Mouse (Mus musculus) limb, embryonic 15.5 days (tissue): ENCODE results near the gene Susd1. TPM values are rescaled to one million over a fixed set of nuclear protein-coding genes. Genes with fewer than 3 reads are reported as not detected.

Source experiments
- ATAC-seq: fragments of 200-750 bp; cut with Nextera tagmentation; 2 replicates; pipeline ENCODE4 v1.8.0; 2017; ENCODE audit warnings: low read depth, moderate TSS enrichment; ENCODE audit not compliant: insufficient number of reproducible peaks, low FRiP score, low TSS enrichment
- H3K27ac ChIP-seq: fragments of 300-500 bp; sonication (generic); 2 replicates; pipeline ENCODE4 v1.5.1; 2015; ENCODE audit warnings: moderate library complexity, mild to moderate bottlenecking, inconsistent platforms
- H3K27me3 ChIP-seq: fragments of 300-500 bp; sonication (generic); 2 replicates; pipeline ENCODE4 v1.6.1; 2015; ENCODE audit warnings: inconsistent platforms
- H3K36me3 ChIP-seq: fragments of 300-500 bp; sonication (generic); 2 replicates; pipeline ENCODE4 v1.6.1; 2015; ENCODE audit warnings: inconsistent platforms
- H3K4me1 ChIP-seq: fragments of 300-500 bp; sonication (generic); 2 replicates; pipeline ENCODE4 v1.6.1; 2015; ENCODE audit warnings: inconsistent platforms
- H3K4me2 ChIP-seq: fragments of 300-500 bp; sonication (generic); 2 replicates; pipeline ENCODE4 v1.6.1; 2015; ENCODE audit warnings: mild to moderate bottlenecking, inconsistent platforms
- H3K4me3 ChIP-seq: fragments of 300-500 bp; sonication (generic); 2 replicates; pipeline ENCODE4 v1.5.1; 2015; ENCODE audit warnings: mild to moderate bottlenecking, inconsistent platforms
- H3K9ac ChIP-seq: fragments of 300-500 bp; sonication (generic); 2 replicates; pipeline ENCODE4 v1.6.1; 2015; ENCODE audit warnings: inconsistent platforms
- H3K9me3 ChIP-seq: fragments of 300-500 bp; sonication (generic); 2 replicates; pipeline ENCODE4 v1.6.1; 2016; ENCODE audit warnings: inconsistent platforms
- WGBS: fragments of 180-500 bp; shearing (Covaris S2); methylation state at CpG from one replicate; pipeline ENCODE4 v1.1.7; 2015; 5-methylcytosine and 5-hydroxymethylcytosine counted together
- polyA plus RNA-seq: library from polyadenylated mRNA; unstranded; fragments of >200 nt; fragmentation: Nextera tagmentation; extraction: Ambion mirVana; gene quantifications from 2 replicates; pipeline ENCODE4 v1.2.1, GENCODE M21; 2015

Gene Susd1
- polyA plus RNA-seq, 1 experiment from 2014 or later = 3.9 TPM

- WGBS = 43% methylated on average over 8 of the region's 8 CpGs
- no peak overlapping the region for H3K4me2 ChIP-seq
- no peak overlapping the region for H3K4me3 ChIP-seq
- no peaks in the 10 kb centered on the region for H3K27me3 ChIP-seq
- no peak overlapping the region for H3K9ac ChIP-seq
- ATAC-seq = no peak
- H3K36me3 ChIP-seq = no peaks in the 10 kb centered on the region
- H3K4me1 ChIP-seq = no peaks in the 10 kb centered on the region
- H3K9me3 ChIP-seq = no peaks in the 10 kb centered on the region
- H3K27ac ChIP-seq = no peak overlapping the region
Measured at GRCm38 (mm10) chr4:59452503-59452933, 14.1 kb upstream of the Susd1 start.

DNA sequence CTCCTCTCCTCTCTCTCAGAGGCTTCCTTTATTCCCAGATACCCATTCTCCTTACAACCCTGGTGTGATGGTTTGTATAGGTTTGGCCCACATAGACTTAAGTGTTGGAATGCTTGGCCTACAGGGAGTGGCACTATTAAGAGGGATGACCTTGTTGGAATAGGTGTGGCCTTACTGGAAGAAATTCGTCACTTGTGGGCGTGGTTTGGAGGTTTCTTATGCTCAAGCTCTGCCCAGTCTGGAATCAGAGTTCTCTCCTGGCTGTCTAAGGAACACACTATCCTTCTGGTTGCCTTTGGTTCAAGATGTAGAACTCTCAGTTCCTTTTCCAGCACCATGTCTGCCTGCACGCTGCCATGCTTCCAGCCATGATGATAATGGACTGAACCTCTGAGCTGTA, 12.5 kb upstream of the Susd1 start:
- no peaks in the 10 kb centered on the region for H3K36me3 ChIP-seq
- H3K4me1 ChIP-seq = no peaks in the 10 kb centered on the region
- no peak for ATAC-seq
- H3K27me3 ChIP-seq = no peaks in the 10 kb centered on the region
- no peaks in the 10 kb centered on the region for H3K9me3 ChIP-seq
- WGBS = 88% methylated on average over 3 of the region's 3 CpGs
- H3K27ac ChIP-seq = no peak overlapping the region
- no peak overlapping the region for H3K4me3 ChIP-seq
- H3K9ac ChIP-seq = no peak overlapping the region
- no peak overlapping the region for H3K4me2 ChIP-seq

DNA sequence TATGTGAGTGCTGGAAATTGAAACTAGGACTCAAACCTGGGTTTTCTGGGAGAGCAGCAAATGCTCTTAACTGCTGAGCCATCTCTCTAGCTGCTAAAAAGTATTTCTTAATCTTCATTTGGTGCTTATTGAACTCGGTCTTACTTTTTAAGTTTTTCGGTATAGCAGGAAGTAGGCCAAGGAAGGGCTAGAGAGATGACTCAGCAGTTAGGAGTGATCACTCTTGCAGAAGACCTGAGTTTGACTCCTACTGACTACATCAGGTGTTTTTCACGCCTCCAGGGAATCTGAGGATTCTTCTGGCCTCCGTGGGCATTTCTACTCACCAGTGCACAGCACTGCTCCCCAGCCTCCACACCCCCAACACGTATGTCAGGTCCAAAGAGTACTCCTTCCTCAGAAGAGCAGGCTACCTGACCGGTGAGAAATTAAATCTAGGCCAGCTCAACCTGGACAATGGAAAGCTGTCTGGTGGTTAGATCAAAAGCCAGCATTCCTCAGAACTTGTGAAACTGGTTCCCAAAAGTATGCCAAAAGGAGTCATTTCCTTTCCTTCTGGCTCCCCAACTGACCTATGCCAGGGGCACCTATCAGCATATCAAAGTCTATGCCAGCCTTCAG, 11.9 kb upstream of the Susd1 start:
- no peak for ATAC-seq

DNA sequence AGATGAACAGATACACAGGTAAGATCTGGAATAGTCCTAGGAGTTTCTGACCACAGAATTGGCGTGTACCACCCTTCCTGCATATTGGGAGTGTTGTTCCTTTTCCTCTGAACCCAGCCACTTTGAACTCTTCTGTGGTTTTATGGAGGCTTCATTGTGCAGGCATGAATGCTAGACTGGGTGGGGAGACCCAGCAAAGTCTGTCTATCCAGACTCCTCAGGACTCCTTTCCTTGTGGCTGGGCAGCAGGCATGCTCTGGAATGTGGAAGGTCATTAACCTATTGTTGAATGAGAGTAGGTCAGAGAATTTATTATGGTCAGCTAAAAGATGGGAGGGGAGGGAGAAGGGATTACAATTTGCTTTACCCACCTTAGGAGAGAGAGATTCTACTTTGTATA, 8.9 kb upstream of the Susd1 start:
- WGBS = 86% methylated on average over 1 of the region's 1 CpGs
- H3K4me3 ChIP-seq = no peak overlapping the region

More for the DNA sequence above, 11.9 kb upstream of the Susd1 start:
- Histone ChIP-seq H3K9me3 (no peaks in the 10 kb centered on the region), H3K27me3 (no peaks in the 10 kb centered on the region), H3K27ac (no peak overlapping the region), H3K4me1 (no peaks in the 10 kb centered on the region), H3K36me3 (no peaks in the 10 kb centered on the region), H3K4me3 (no peak overlapping the region), H3K9ac (no peak overlapping the region), H3K4me2 (no peak overlapping the region)
- 76% methylated on average over 6 of the region's 6 CpGs for WGBS

GRCm38 (mm10) chr4:59445516-59445915, 7.1 kb upstream of the Susd1 start:
- no peaks in the 10 kb centered on the region for H3K36me3 ChIP-seq
- WGBS = 65% methylated on average over 6 of the region's 6 CpGs
- H3K4me1 ChIP-seq = no peaks in the 10 kb centered on the region
- no peaks in the 10 kb centered on the region for H3K27me3 ChIP-seq
- no peak overlapping the region for H3K4me3 ChIP-seq
- no peak overlapping the region for H3K4me2 ChIP-seq
- no peak for ATAC-seq
- no peak overlapping the region for H3K27ac ChIP-seq
- H3K9ac ChIP-seq = no peak overlapping the region
- no peaks in the 10 kb centered on the region for H3K9me3 ChIP-seq

More for the DNA sequence above, 8.9 kb upstream of the Susd1 start:
- Histone ChIP-seq H3K4me1 (no peaks in the 10 kb centered on the region), H3K4me2 (no peak overlapping the region), H3K36me3 (no peaks in the 10 kb centered on the region), H3K27ac (no peak overlapping the region), H3K9me3 (no peaks in the 10 kb centered on the region), H3K27me3 (no peaks in the 10 kb centered on the region), H3K9ac (no peak overlapping the region)
- ATAC-seq = no peak

- no peak overlapping the region for H3K4me3 ChIP-seq
- H3K27me3 ChIP-seq = no peaks in the 10 kb centered on the region
- no peaks in the 10 kb centered on the region for H3K9me3 ChIP-seq
- H3K36me3 ChIP-seq = no peaks in the 10 kb centered on the region
- no peak overlapping the region for H3K4me2 ChIP-seq
- no peak for ATAC-seq
- no peaks in the 10 kb centered on the region for H3K4me1 ChIP-seq
- no peak overlapping the region for H3K27ac ChIP-seq
- H3K9ac ChIP-seq = no peak overlapping the region
- WGBS = 83% methylated on average over 3 of the region's 3 CpGs
Measured at GRCm38 (mm10) chr4:59444994-59445393, 6.6 kb upstream of the Susd1 start.

DNA sequence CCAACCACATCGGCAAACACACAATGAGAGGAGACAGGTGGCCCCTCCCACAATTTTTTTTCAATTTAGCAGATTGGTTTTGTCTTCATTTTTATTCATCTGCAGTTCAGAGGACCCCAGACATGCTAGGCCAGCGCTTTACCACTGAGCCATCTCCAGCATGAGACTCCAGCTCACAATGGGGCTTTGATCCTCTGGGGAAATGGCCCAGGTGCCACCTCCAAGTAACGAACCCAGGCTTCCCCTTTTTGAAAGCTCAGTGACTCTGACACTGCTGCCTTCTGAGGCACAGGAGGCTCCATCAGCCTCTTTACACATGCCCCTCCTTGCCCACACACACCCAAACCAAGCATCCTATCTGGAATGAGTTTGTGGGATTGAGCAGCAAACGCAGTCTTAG, 5.7 kb upstream of the Susd1 start:
- no peak overlapping the region for H3K4me3 ChIP-seq
- H3K27me3 ChIP-seq = 0 out of 2 replicates have a peak, but pooled peaks cover under 1% of the 10 kb centered on the region
- WGBS = 73% methylated on average over 4 of the region's 4 CpGs
- H3K27ac ChIP-seq = no peak overlapping the region
- no peak overlapping the region for H3K9ac ChIP-seq
- no peaks in the 10 kb centered on the region for H3K4me1 ChIP-seq
- H3K9me3 ChIP-seq = no peaks in the 10 kb centered on the region
- no peak for ATAC-seq
- H3K36me3 ChIP-seq = no peaks in the 10 kb centered on the region
- no peak overlapping the region for H3K4me2 ChIP-seq

- Histone ChIP-seq H3K36me3 (no peaks in the 10 kb centered on the region), H3K27me3 (peaks cover 12% of the 10 kb centered on the region; the same call in 1 of the 2 replicates), H3K4me2 (no peak overlapping the region), H3K9me3 (no peaks in the 10 kb centered on the region), H3K4me1 (peaks cover 10% of the 10 kb centered on the region), H3K9ac (no peak overlapping the region), H3K27ac (no peak overlapping the region), H3K4me3 (no peak overlapping the region)
- 83% methylated on average over 1 of the region's 1 CpGs for WGBS
- ATAC-seq = no peak
Measured at GRCm38 (mm10) chr4:59441265-59441664, 2.8 kb upstream of the Susd1 start.

- H3K9me3 ChIP-seq = no peaks in the 10 kb centered on the region
- WGBS = 41% methylated on average over 2 of the region's 2 CpGs
- no peaks in the 10 kb centered on the region for H3K36me3 ChIP-seq
- no peak overlapping the region for H3K27ac ChIP-seq
- peaks cover 12% of the 10 kb centered on the region; the same call in 1 of the 2 replicates for H3K27me3 ChIP-seq
- H3K4me3 ChIP-seq = no peak overlapping the region
- peaks cover 10% of the 10 kb centered on the region for H3K4me1 ChIP-seq
- no peak for ATAC-seq
- H3K4me2 ChIP-seq = no peak overlapping the region
- no peak overlapping the region for H3K9ac ChIP-seq
Measured at GRCm38 (mm10) chr4:59439960-59440359, 1.5 kb upstream of the Susd1 start.

GRCm38 (mm10) chr4:59439041-59439440, 608 bp upstream of the Susd1 start:
- Histone ChIP-seq H3K27ac (no peak overlapping the region), H3K4me2 (peak overlapping the region; percentile 100; the same call in 1 of the 2 replicates), H3K4me3 (peak overlapping the region; percentile 62), H3K4me1 (peaks cover 10% of the 10 kb centered on the region), H3K36me3 (no peaks in the 10 kb centered on the region), H3K9ac (no peak overlapping the region), H3K9me3 (no peaks in the 10 kb centered on the region), H3K27me3 (peaks cover 12% of the 10 kb centered on the region; the same call in 1 of the 2 replicates)
- no peak for ATAC-seq
- WGBS = 23% methylated on average over 5 of the region's 5 CpGs

DNA sequence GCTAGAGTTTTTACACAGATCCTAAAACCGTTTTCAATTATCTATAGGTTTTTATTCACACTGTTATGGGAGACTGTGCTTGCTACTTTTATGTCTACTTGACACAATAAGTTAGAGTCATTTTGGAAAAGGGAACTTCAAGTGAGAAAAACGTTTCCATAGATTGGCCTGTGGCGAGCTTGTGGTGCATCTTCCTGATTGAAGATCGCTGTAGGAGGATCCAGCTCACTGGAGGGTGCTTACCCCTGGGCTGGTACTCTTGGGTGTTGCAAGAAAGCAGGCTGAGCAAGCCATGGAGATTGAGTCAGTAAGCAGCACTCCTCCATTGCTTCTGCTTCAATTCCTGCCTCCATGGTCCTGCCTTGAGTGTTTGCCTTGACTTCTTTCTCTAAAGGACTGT, 2.5 kb downstream of the Susd1 start:
- H3K4me3 ChIP-seq = no peak overlapping the region
- H3K4me1 ChIP-seq = peaks cover 10% of the 10 kb centered on the region
- H3K27me3 ChIP-seq = peaks cover 12% of the 10 kb centered on the region; the same call in 1 of the 2 replicates
- no peaks in the 10 kb centered on the region for H3K9me3 ChIP-seq
- WGBS = 85% methylated on average over 4 of the region's 4 CpGs
- H3K27ac ChIP-seq = no peak overlapping the region
- no peak for ATAC-seq
- H3K36me3 ChIP-seq = no peaks in the 10 kb centered on the region
- H3K9ac ChIP-seq = no peak overlapping the region
- H3K4me2 ChIP-seq = no peak overlapping the region

GRCm38 (mm10) chr4:59434039-59434438, 4.4 kb downstream of the Susd1 start:
- no peak overlapping the region for H3K4me3 ChIP-seq
- H3K4me2 ChIP-seq = no peak overlapping the region
- H3K9ac ChIP-seq = no peak overlapping the region
- H3K9me3 ChIP-seq = no peaks in the 10 kb centered on the region
- H3K36me3 ChIP-seq = no peaks in the 10 kb centered on the region
- 55% methylated on average over 3 of the region's 3 CpGs for WGBS
- peaks cover 11% of the 10 kb centered on the region; the same call in 1 of the 2 replicates for H3K27me3 ChIP-seq
- H3K4me1 ChIP-seq = peaks cover 9% of the 10 kb centered on the region
- no peak for ATAC-seq
- H3K27ac ChIP-seq = no peak overlapping the region

DNA sequence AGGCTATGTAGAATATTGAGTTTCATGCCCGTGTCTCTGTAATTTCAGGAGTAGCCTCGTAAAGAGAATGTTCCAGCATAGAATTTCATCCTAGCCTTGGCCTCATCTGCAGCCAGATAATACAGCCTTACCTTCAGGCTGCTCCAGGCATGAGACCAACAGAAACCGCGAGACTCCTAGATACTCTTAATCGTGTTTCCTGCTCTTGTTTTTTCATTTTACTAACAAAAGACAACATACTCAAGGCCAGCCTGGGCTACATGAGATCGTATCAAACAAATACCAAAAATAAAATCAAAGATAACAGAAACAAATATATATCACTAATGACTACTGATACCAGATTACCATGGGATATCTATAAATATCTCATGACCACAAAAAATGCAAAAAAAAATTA, 9.3 kb downstream of the Susd1 start:
- H3K4me3 ChIP-seq = no peak overlapping the region
- ATAC-seq = no peak
- no peak overlapping the region for H3K4me2 ChIP-seq
- no peak overlapping the region for H3K27ac ChIP-seq
- H3K27me3 ChIP-seq = no peaks in the 10 kb centered on the region
- H3K4me1 ChIP-seq = no peaks in the 10 kb centered on the region
- no peak overlapping the region for H3K9ac ChIP-seq
- no peaks in the 10 kb centered on the region for H3K9me3 ChIP-seq
- no peaks in the 10 kb centered on the region for H3K36me3 ChIP-seq
- WGBS = 78% methylated on average over 6 of the region's 6 CpGs
